Mouse (Mus musculus) lung, adult 18-20 months (tissue): Measurements from ENCODE around the gene Trpv6.

Experiments used
- DNase-seq, 2 experiments: peaks; one replicate each; pipeline ENCODE4 v3.0.0; 2022; ENCODE audit warnings: mixed read lengths in 2 of 2

Trpv6 gene

GRCm38 (mm10) chr6:41621241-41621990 lies 14.8 kb downstream of the Trpv6 start:
- DNase-seq: no peak

GRCm38 (mm10) chr6:41620173-41620798 lies 15.9 kb downstream of the Trpv6 start:
- no peak for DNase-seq

- DNase-seq: no peak
Observed at GRCm38 (mm10) chr6:41607637-41608036, 28.6 kb downstream of the Trpv6 start.

- DNase-seq: peak; percentile 83 to 88
Observed at GRCm38 (mm10) chr6:41606214-41606613, 30.0 kb downstream of the Trpv6 start.

- DNase-seq: no peak
Observed at GRCm38 (mm10) chr6:41605794-41606104, 30.5 kb downstream of the Trpv6 start.

- peak; percentile 74 to 77 for DNase-seq
Observed at GRCm38 (mm10) chr6:41605061-41605793, 31.0 kb downstream of the Trpv6 start, which contains the start of gene Ephb6. TSS of gene Ephb6 (plus strand) at chr6:41605482.

GRCm38 (mm10) chr6:41604401-41605050 lies 31.7 kb downstream of the Trpv6 start:
- peak; percentile 25 to 27 for DNase-seq

- no peak for DNase-seq
Observed at GRCm38 (mm10) chr6:41582189-41582588, 54.0 kb downstream of the Trpv6 start.

- no peak for DNase-seq
Observed at GRCm38 (mm10) chr6:41581295-41581694, 54.9 kb downstream of the Trpv6 start.

GRCm38 (mm10) chr6:41577297-41577696 lies 58.9 kb downstream of the Trpv6 start:
- DNase-seq: no peak

- peak in 1 of 2 experiments; percentile 20 for DNase-seq
Observed at GRCm38 (mm10) chr6:41576526-41577097, 59.6 kb downstream of the Trpv6 start.
